Mouse (Mus musculus): ENCODE results near the gene Timm9. TPM values are rescaled to one million over a fixed set of nuclear protein-coding genes. Genes with fewer than 3 reads are reported as not detected.
"Not testable (repeated sequence)": the region's sequence is repeated elsewhere in the genome, so short reads cannot be mapped to it uniquely, and the experiment has no call there.

The Timm9 gene
- polyA plus RNA-seq, 1 experiment, result 39.8 TPM

DNA sequence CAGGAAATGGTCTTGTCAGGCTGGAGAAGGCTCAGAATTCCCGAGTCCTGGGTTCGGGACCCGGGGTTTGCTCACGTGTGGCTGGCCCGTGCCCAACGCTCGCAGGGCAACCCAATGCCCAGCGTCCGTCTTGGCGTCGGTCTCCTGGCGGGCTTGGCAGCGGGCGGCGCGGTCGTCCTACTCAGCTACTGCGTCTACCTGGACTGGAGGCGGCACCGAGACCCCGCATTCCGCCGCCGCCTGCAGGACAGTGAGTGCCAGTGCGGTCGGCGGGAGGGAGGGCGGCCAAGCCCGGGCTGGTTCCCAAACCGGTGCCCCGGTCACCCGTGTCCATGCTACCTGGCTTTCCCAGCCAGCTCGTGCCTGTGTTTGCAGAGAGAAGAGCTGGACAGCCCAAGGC lies 25.2 kb downstream of the Timm9 start, which contains the start of gene Tomm20l:
Gene Tomm20l, plus strand, starts transcription at position 98 of the 400 bp plus-strand sequence.
- H3K27me3 ChIP-seq (ENCODE audit: control insufficient read depth, insufficient read depth, insufficient read length), result no peaks in the 10 kb centered on the region
- H3ac ChIP-seq (ENCODE audit: control insufficient read depth, insufficient read length, low read depth), result no peak within 1 kb of the TSS
- no peaks in the 10 kb centered on the region for H3K79me2 ChIP-seq (ENCODE audit: control insufficient read depth, insufficient read depth)
- no peaks in the 10 kb centered on the region for H3K36me3 ChIP-seq (ENCODE audit: control insufficient read depth, insufficient read depth)
- no peaks in the 10 kb centered on the region for H3K79me3 ChIP-seq (ENCODE audit: low read depth)
- H3K4me3 ChIP-seq (ENCODE audit: insufficient read depth, poor library complexity, severe bottlenecking), result no peak within 1 kb of the TSS
- no peak for TF ChIP-seq MAX (IDR thresholded peaks at IDR 0.05)
- TF ChIP-seq MYOG (IDR thresholded peaks at IDR 0.05; ENCODE audit: control insufficient read depth, extremely low read depth, insufficient read length), result no peak
- TF ChIP-seq MYOD1 (IDR thresholded peaks at IDR 0.05; ENCODE audit: control insufficient read depth, insufficient read length, low read depth), result no peak
- no peak for TF ChIP-seq CTCF (IDR thresholded peaks at IDR 0.05; ENCODE audit: control insufficient read depth, insufficient read depth, insufficient read length)
- no peak for TF ChIP-seq FOSL1 (IDR thresholded peaks at IDR 0.05; ENCODE audit: insufficient read depth, low read length, poor library complexity, severe bottlenecking)
- no peak for TF ChIP-seq USF1 (IDR thresholded peaks at IDR 0.05; ENCODE audit: low read depth)
- no peak for TF ChIP-seq CEBPB (IDR thresholded peaks at IDR 0.05; ENCODE audit: low read depth)

DNA sequence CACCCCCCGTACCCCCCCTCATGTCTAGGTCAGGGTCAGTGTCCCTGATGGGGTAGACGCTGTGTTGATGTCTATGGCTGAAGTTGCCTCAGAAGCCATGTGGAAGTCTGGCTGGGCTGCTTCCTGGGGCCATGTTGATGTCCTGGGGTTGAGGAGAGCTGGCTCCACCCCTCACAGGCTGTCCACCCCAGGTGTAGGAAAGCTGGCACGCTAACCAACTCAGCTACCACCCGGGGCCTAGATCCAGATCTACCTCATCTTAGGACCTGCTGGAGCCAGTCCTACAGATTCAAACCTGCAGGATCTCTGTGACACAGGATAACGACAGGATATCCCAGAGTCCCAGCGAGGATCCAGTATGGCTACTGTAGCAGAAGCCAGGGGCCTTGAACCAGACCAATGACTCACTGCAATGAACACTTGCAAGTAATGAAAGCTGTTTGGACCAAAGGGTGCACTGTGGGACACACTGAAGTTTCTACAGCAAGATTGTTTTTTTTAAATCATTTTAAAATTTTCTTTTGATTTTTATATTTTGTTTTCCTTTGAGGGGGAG lies 29.2 kb downstream of the Timm9 start:
- no peak for TF ChIP-seq MYOD1 (IDR thresholded peaks at IDR 0.05; ENCODE audit: control insufficient read depth, insufficient read length, low read depth)
- H3K79me3 ChIP-seq (ENCODE audit: low read depth), result no peaks in the 10 kb centered on the region
- no peaks in the 10 kb centered on the region for H3K27me3 ChIP-seq (ENCODE audit: control insufficient read depth, insufficient read depth, insufficient read length)
- H3ac ChIP-seq (ENCODE audit: control insufficient read depth, insufficient read length, low read depth), result no peak overlapping the region
- no peaks in the 10 kb centered on the region for H3K79me2 ChIP-seq (ENCODE audit: control insufficient read depth, insufficient read depth)
- H3K4me3 ChIP-seq (ENCODE audit: insufficient read depth, poor library complexity, severe bottlenecking), result no peak overlapping the region
- no peaks in the 10 kb centered on the region for H3K36me3 ChIP-seq (ENCODE audit: control insufficient read depth, insufficient read depth)

DNA sequence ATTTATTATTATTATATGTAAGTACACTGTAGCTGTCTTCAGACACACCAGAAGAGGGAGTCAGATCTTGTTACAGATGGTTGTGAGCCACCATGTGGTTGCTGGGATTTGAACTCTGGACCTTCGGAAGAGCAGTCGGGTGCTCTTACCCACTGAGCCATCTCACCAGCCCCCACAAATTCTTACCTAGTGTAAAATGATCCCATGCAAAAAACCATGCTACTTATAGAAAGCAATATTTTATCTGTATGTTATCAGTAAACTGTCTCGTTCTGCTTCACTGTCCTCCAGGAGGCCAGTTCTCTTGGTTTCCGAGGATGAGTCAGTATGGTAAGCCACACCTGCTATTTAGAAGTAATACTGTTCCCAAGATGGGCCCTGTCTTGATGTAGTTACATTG lies 32.2 kb downstream of the Timm9 start:
- H3K79me2 ChIP-seq (ENCODE audit: control insufficient read depth, insufficient read depth); H3ac ChIP-seq (ENCODE audit: control insufficient read depth, insufficient read length, low read depth); H3K36me3 ChIP-seq (ENCODE audit: control insufficient read depth, insufficient read depth); H3K79me3 ChIP-seq (ENCODE audit: low read depth); H3K4me3 ChIP-seq (ENCODE audit: insufficient read depth, poor library complexity, severe bottlenecking); H3K27me3 ChIP-seq (ENCODE audit: control insufficient read depth, insufficient read depth, insufficient read length): not testable (repeated sequence)

DNA sequence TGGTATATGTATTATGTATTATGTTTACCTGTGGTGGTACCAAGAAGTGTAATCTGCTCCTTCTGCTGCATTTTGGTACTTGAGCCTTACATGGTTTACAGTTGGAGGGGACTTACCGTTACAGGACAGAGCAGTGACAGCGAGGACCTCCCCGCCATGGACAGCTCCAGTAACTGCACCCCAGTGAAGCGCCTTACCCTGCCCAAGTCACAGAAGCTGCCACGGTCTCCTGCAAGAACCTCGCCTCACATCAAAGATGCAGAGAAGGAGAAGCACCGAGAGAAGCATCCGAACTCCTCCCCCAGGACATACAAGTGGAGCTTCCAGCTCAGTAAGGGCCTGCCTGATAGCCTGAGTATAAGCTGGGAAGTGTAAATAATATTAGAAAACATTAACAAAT lies 50.2 kb downstream of the Timm9 start:
- Histone ChIP-seq H3K79me3 (ENCODE audit: low read depth) (no peaks in the 10 kb centered on the region), H3K27me3 (ENCODE audit: control insufficient read depth, insufficient read depth, insufficient read length) (no peaks in the 10 kb centered on the region), H3K4me3 (ENCODE audit: insufficient read depth, poor library complexity, severe bottlenecking) (no peak overlapping the region), H3K79me2 (ENCODE audit: control insufficient read depth, insufficient read depth) (no peaks in the 10 kb centered on the region), H3ac (ENCODE audit: control insufficient read depth, insufficient read length, low read depth) (no peak overlapping the region), H3K36me3 (ENCODE audit: control insufficient read depth, insufficient read depth) (peaks cover 5% of the 10 kb centered on the region)
- no peak for TF ChIP-seq CTCF (IDR thresholded peaks at IDR 0.05; ENCODE audit: control insufficient read depth, insufficient read depth, insufficient read length)
- TF ChIP-seq CEBPB (IDR thresholded peaks at IDR 0.05; ENCODE audit: low read depth), result no peak
- TF ChIP-seq USF1 (IDR thresholded peaks at IDR 0.05; ENCODE audit: low read depth), result no peak
- no peak for TF ChIP-seq MAX (IDR thresholded peaks at IDR 0.05)
- TF ChIP-seq MYOD1 (IDR thresholded peaks at IDR 0.05; ENCODE audit: control insufficient read depth, insufficient read length, low read depth), result no peak
- TF ChIP-seq FOSL1 (IDR thresholded peaks at IDR 0.05; ENCODE audit: insufficient read depth, low read length, poor library complexity, severe bottlenecking), result no peak
- TF ChIP-seq MYOG (IDR thresholded peaks at IDR 0.05; ENCODE audit: control insufficient read depth, extremely low read depth, insufficient read length), result no peak

Other genes starting within 250 kb of the Timm9 start
- 110 TPM for gene Actr10, start 198.8 kb downstream of the Timm9 start, polyA plus RNA-seq (2012; fragmentation: generic; extraction: Trizol)
- gene Psma3, start 162.1 kb downstream of the Timm9 start, polyA plus RNA-seq (2012; fragmentation: generic; extraction: Trizol), result 270 TPM
- 2.0 TPM for gene Arid4a, start 120.7 kb downstream of the Timm9 start, polyA plus RNA-seq (2012; fragmentation: generic; extraction: Trizol)
- gene Tomm20l, start 25.3 kb downstream of the Timm9 start, polyA plus RNA-seq (2012; fragmentation: generic; extraction: Trizol), result not detected
- 3.0 TPM for gene 2700049A03Rik, start 164 bp upstream of the Timm9 start, polyA plus RNA-seq (2012; fragmentation: generic; extraction: Trizol)
- gene Dact1, start 173.2 kb upstream of the Timm9 start, polyA plus RNA-seq (2012; fragmentation: generic; extraction: Trizol), result 1.6 TPM